Mouse (Mus musculus): Measurements from ENCODE around the gene Adgrb3.

GRCm38 (mm10) chr1:25697179-25697578, 132.3 kb downstream of the Adgrb3 start:
- no peak for TF ChIP-seq CTCF (conservative IDR thresholded peaks at IDR 0.05; ENCODE audit: low read length)
- TF ChIP-seq POU5F1 (IDR thresholded peaks at IDR 0.05; ENCODE audit: borderline replicate concordance, low read length), result no peak
- no peak for TF ChIP-seq NANOG (IDR thresholded peaks at IDR 0.05; ENCODE audit: borderline replicate concordance, low read length)

All from E14TG2a.4 (cell line).